Mouse (Mus musculus): Measurements from ENCODE around the gene Tpst2. TPM values are rescaled to one million over a fixed set of nuclear protein-coding genes. Genes with fewer than 3 reads are reported as not detected.
"Not testable (repeated sequence)": the region's sequence is repeated elsewhere in the genome, so short reads cannot be mapped to it uniquely, and the experiment has no call there.

Tpst2 gene
- polyA plus RNA-seq, 1 experiment = 37.6 TPM

GRCm38 (mm10) chr5:112305842-112306241 lies 29.4 kb downstream of the Tpst2 start:
- no peak overlapping the region for H3K27ac ChIP-seq (ENCODE audit: insufficient read depth, low read depth, low read length)
- no peaks in the 10 kb centered on the region for H3K27me3 ChIP-seq (replicated peaks; ENCODE audit: control insufficient read depth, insufficient read depth, low read length)
- 88% methylated on average over 5 of the region's 5 CpGs for WGBS
- H3K4me3 ChIP-seq (ENCODE audit: insufficient read depth, low read depth, low read length) = no peak overlapping the region
- H3K36me3 ChIP-seq (ENCODE audit: control insufficient read depth, insufficient read depth, low read length) = no peaks in the 10 kb centered on the region
- TF ChIP-seq POLR2A (IDR thresholded peaks at IDR 0.05; ENCODE audit: low read depth, low read length) = no peak
- TF ChIP-seq CTCF (conservative IDR thresholded peaks at IDR 0.05; ENCODE audit: insufficient read depth, insufficient read length, low read depth, low read length) = no peak
- H3K4me1 ChIP-seq (ENCODE audit: control insufficient read depth, insufficient read depth, low read length) = no peaks in the 10 kb centered on the region
- no peak for DNase-seq

- Histone ChIP-seq H3K36me3 (ENCODE audit: control insufficient read depth, insufficient read depth, low read length) (peaks cover 2% of the 10 kb centered on the region; the same call in 1 of the 2 replicates), H3K27me3 (replicated peaks; ENCODE audit: control insufficient read depth, insufficient read depth, low read length) (no peaks in the 10 kb centered on the region), H3K27ac (ENCODE audit: insufficient read depth, low read depth, low read length) (no peak overlapping the region), H3K4me1 (ENCODE audit: control insufficient read depth, insufficient read depth, low read length) (no peaks in the 10 kb centered on the region), H3K4me3 (ENCODE audit: insufficient read depth, low read depth, low read length) (no peak overlapping the region)
- TF ChIP-seq POLR2A (IDR thresholded peaks at IDR 0.05; ENCODE audit: low read depth, low read length) (no peak), CTCF (conservative IDR thresholded peaks at IDR 0.05; ENCODE audit: insufficient read depth, insufficient read length, low read depth, low read length) (no peak)
- no peak for DNase-seq
- WGBS = 87% methylated on average over 11 of the region's 11 CpGs
Observed at GRCm38 (mm10) chr5:112313222-112313885, 36.9 kb downstream of the Tpst2 start.

GRCm38 (mm10) chr5:112316468-112316867 lies 40.0 kb downstream of the Tpst2 start:
- TF ChIP-seq POLR2A (IDR thresholded peaks at IDR 0.05; ENCODE audit: low read depth, low read length) (no peak), CTCF (conservative IDR thresholded peaks at IDR 0.05; ENCODE audit: insufficient read depth, insufficient read length, low read depth, low read length) (no peak; the same call in 1 of the 2 replicates)

GRCm38 (mm10) chr5:112317328-112317727 lies 40.8 kb downstream of the Tpst2 start:
- Histone ChIP-seq H3K4me3 (ENCODE audit: insufficient read depth, low read depth, low read length) (no peak overlapping the region), H3K27me3 (replicated peaks; ENCODE audit: control insufficient read depth, insufficient read depth, low read length) (no peaks in the 10 kb centered on the region), H3K4me1 (ENCODE audit: control insufficient read depth, insufficient read depth, low read length) (no peaks in the 10 kb centered on the region), H3K27ac (ENCODE audit: insufficient read depth, low read depth, low read length) (no peak overlapping the region), H3K36me3 (ENCODE audit: control insufficient read depth, insufficient read depth, low read length) (peaks cover 2% of the 10 kb centered on the region; the same call in 1 of the 2 replicates)
- WGBS = 58% methylated on average over 5 of the region's 5 CpGs
- peak; percentile 67 for DNase-seq
- TF ChIP-seq POLR2A (IDR thresholded peaks at IDR 0.05; ENCODE audit: low read depth, low read length) (no peak), CTCF (conservative IDR thresholded peaks at IDR 0.05; ENCODE audit: insufficient read depth, insufficient read length, low read depth, low read length) (no peak)

More at GRCm38 (mm10) chr5:112316468-112316867, 40.0 kb downstream of the Tpst2 start:
- no peak overlapping the region; the same call in 1 of the 2 replicates for H3K27ac ChIP-seq (ENCODE audit: insufficient read depth, low read depth, low read length)
- peak; percentile 39 for DNase-seq
- H3K4me3 ChIP-seq (ENCODE audit: insufficient read depth, low read depth, low read length) = no peak overlapping the region
- H3K27me3 ChIP-seq (replicated peaks; ENCODE audit: control insufficient read depth, insufficient read depth, low read length) = no peaks in the 10 kb centered on the region
- whole genome bisulfite sequencing = 31% methylated on average over 5 of the region's 5 CpGs
- peaks cover 2% of the 10 kb centered on the region; the same call in 1 of the 2 replicates for H3K36me3 ChIP-seq (ENCODE audit: control insufficient read depth, insufficient read depth, low read length)
- no peaks in the 10 kb centered on the region for H3K4me1 ChIP-seq (ENCODE audit: control insufficient read depth, insufficient read depth, low read length)

- H3K36me3 ChIP-seq (ENCODE audit: control insufficient read depth, insufficient read depth, low read length); H3K27ac ChIP-seq (ENCODE audit: insufficient read depth, low read depth, low read length); H3K27me3 ChIP-seq (replicated peaks; ENCODE audit: control insufficient read depth, insufficient read depth, low read length); DNase-seq; H3K4me3 ChIP-seq (ENCODE audit: insufficient read depth, low read depth, low read length); H3K4me1 ChIP-seq (ENCODE audit: control insufficient read depth, insufficient read depth, low read length): not testable (repeated sequence)
- WGBS = 72% methylated on average over 2 of the region's 2 CpGs
Observed at GRCm38 (mm10) chr5:112319343-112319742, 42.9 kb downstream of the Tpst2 start.

- Histone ChIP-seq H3K36me3 (ENCODE audit: control insufficient read depth, insufficient read depth, low read length) (peaks cover 1% of the 10 kb centered on the region; the same call in 1 of the 2 replicates), H3K4me3 (ENCODE audit: insufficient read depth, low read depth, low read length) (no peak overlapping the region), H3K27me3 (replicated peaks; ENCODE audit: control insufficient read depth, insufficient read depth, low read length) (no peaks in the 10 kb centered on the region), H3K4me1 (ENCODE audit: control insufficient read depth, insufficient read depth, low read length) (peaks cover 3% of the 10 kb centered on the region; the same call in 1 of the 2 replicates), H3K27ac (ENCODE audit: insufficient read depth, low read depth, low read length) (no peak overlapping the region)
- TF ChIP-seq POLR2A (IDR thresholded peaks at IDR 0.05; ENCODE audit: low read depth, low read length) = no peak
- no peak for TF ChIP-seq CTCF (conservative IDR thresholded peaks at IDR 0.05; ENCODE audit: insufficient read depth, insufficient read length, low read depth, low read length)
- WGBS = 74% methylated on average over 5 of the region's 5 CpGs
- no peak for DNase-seq
Observed at GRCm38 (mm10) chr5:112320379-112320778, 43.9 kb downstream of the Tpst2 start.

- WGBS = 63% methylated on average over 6 of the region's 6 CpGs
- H3K36me3 ChIP-seq (ENCODE audit: control insufficient read depth, insufficient read depth, low read length) = no peaks in the 10 kb centered on the region
- no peak overlapping the region for H3K27ac ChIP-seq (ENCODE audit: insufficient read depth, low read depth, low read length)
- no peak for DNase-seq
- peaks cover 3% of the 10 kb centered on the region; the same call in 1 of the 2 replicates for H3K4me1 ChIP-seq (ENCODE audit: control insufficient read depth, insufficient read depth, low read length)
- no peak overlapping the region for H3K4me3 ChIP-seq (ENCODE audit: insufficient read depth, low read depth, low read length)
- TF ChIP-seq POLR2A (IDR thresholded peaks at IDR 0.05; ENCODE audit: low read depth, low read length) = no peak
- TF ChIP-seq CTCF (conservative IDR thresholded peaks at IDR 0.05; ENCODE audit: insufficient read depth, insufficient read length, low read depth, low read length) = no peak
- H3K27me3 ChIP-seq (replicated peaks; ENCODE audit: control insufficient read depth, insufficient read depth, low read length) = no peaks in the 10 kb centered on the region
Observed at GRCm38 (mm10) chr5:112320936-112321335, 44.4 kb downstream of the Tpst2 start.

Measured in kidney, adult 2 months (tissue).